Mouse (Mus musculus) fat pad, adult 2 months (tissue): ENCODE data around the gene Dhrs13.

Experiments used
- DNase-seq: peaks from one replicate; pipeline ENCODE4 v3.0.0-alpha.2; 2011; ENCODE audit warnings: low read depth, low spot score; ENCODE audit errors: extremely low read depth

The Dhrs13 gene

GRCm38 (mm10) chr11:78086925-78087479, 54.9 kb downstream of the Dhrs13 start:
- no peak for DNase-seq
